Mouse (Mus musculus): ENCODE measurements around the gene Smpx.

Gene Smpx

GRCm38 (mm10) chrX:157708616-157709280, 10.0 kb downstream of the Smpx start:
- H3K4me3 ChIP-seq (replicated peaks; ENCODE audit: low read length), result no peak overlapping the region
- H3K9me3 ChIP-seq (ENCODE audit: low read length), result no peaks in the 10 kb centered on the region
- TF ChIP-seq POU5F1 (IDR thresholded peaks at IDR 0.05; ENCODE audit: borderline replicate concordance, low read length), result no peak
- TF ChIP-seq CTCF (conservative IDR thresholded peaks at IDR 0.05; ENCODE audit: low read length), result no peak
- no peak for TF ChIP-seq NANOG (IDR thresholded peaks at IDR 0.05; ENCODE audit: borderline replicate concordance, low read length)

GRCm38 (mm10) chrX:157719907-157720306, 21.2 kb downstream of the Smpx start:
- no peaks in the 10 kb centered on the region for H3K36me3 ChIP-seq (ENCODE audit: insufficient read depth, low read length)
- no peaks in the 10 kb centered on the region for H3K27me3 ChIP-seq (ENCODE audit: insufficient read depth, low read length)
- TF ChIP-seq NANOG (IDR thresholded peaks at IDR 0.05; ENCODE audit: borderline replicate concordance, low read length) (no peak), CTCF (conservative IDR thresholded peaks at IDR 0.05; ENCODE audit: low read length) (no peak), POU5F1 (IDR thresholded peaks at IDR 0.05; ENCODE audit: borderline replicate concordance, low read length) (no peak)
- H3K9me3 ChIP-seq (ENCODE audit: low read length), result no peaks in the 10 kb centered on the region
- no peaks in the 10 kb centered on the region for H3K4me1 ChIP-seq (replicated peaks; ENCODE audit: low read depth, low read length)
- no peak overlapping the region for H3K4me3 ChIP-seq (replicated peaks; ENCODE audit: low read length)

More at GRCm38 (mm10) chrX:157708616-157709280, 10.0 kb downstream of the Smpx start:
- Histone ChIP-seq H3K27me3 (ENCODE audit: insufficient read depth, low read length) (no peaks in the 10 kb centered on the region), H3K4me1 (replicated peaks; ENCODE audit: low read depth, low read length) (no peaks in the 10 kb centered on the region), H3K36me3 (ENCODE audit: insufficient read depth, low read length) (no peaks in the 10 kb centered on the region)

GRCm38 (mm10) chrX:157730622-157731341, 32.1 kb downstream of the Smpx start:
- TF ChIP-seq CTCF (conservative IDR thresholded peaks at IDR 0.05; ENCODE audit: low read length) (no peak), POU5F1 (IDR thresholded peaks at IDR 0.05; ENCODE audit: borderline replicate concordance, low read length) (no peak), NANOG (IDR thresholded peaks at IDR 0.05; ENCODE audit: borderline replicate concordance, low read length) (no peak)
- Histone ChIP-seq H3K9me3 (ENCODE audit: low read length) (no peaks in the 10 kb centered on the region), H3K4me1 (replicated peaks; ENCODE audit: low read depth, low read length) (no peaks in the 10 kb centered on the region), H3K36me3 (ENCODE audit: insufficient read depth, low read length) (no peaks in the 10 kb centered on the region), H3K4me3 (replicated peaks; ENCODE audit: low read length) (no peak overlapping the region), H3K27me3 (ENCODE audit: insufficient read depth, low read length) (no peaks in the 10 kb centered on the region)

- H3K4me3 ChIP-seq (replicated peaks; ENCODE audit: low read length), result no peak overlapping the region
- H3K36me3 ChIP-seq (ENCODE audit: insufficient read depth, low read length), result no peaks in the 10 kb centered on the region
- H3K4me1 ChIP-seq (replicated peaks; ENCODE audit: low read depth, low read length), result no peaks in the 10 kb centered on the region
- no peaks in the 10 kb centered on the region for H3K9me3 ChIP-seq (ENCODE audit: low read length)
- no peaks in the 10 kb centered on the region for H3K27me3 ChIP-seq (ENCODE audit: insufficient read depth, low read length)
- TF ChIP-seq POU5F1 (IDR thresholded peaks at IDR 0.05; ENCODE audit: borderline replicate concordance, low read length) (no peak), CTCF (conservative IDR thresholded peaks at IDR 0.05; ENCODE audit: low read length) (peak; percentile 72)
Observed at GRCm38 (mm10) chrX:157731658-157732314, 33.1 kb downstream of the Smpx start.

GRCm38 (mm10) chrX:157732346-157732745, 33.6 kb downstream of the Smpx start:
- no peak overlapping the region for H3K4me3 ChIP-seq (replicated peaks; ENCODE audit: low read length)
- H3K9me3 ChIP-seq (ENCODE audit: low read length), result no peaks in the 10 kb centered on the region
- no peaks in the 10 kb centered on the region for H3K4me1 ChIP-seq (replicated peaks; ENCODE audit: low read depth, low read length)
- no peaks in the 10 kb centered on the region for H3K27me3 ChIP-seq (ENCODE audit: insufficient read depth, low read length)
- H3K36me3 ChIP-seq (ENCODE audit: insufficient read depth, low read length), result no peaks in the 10 kb centered on the region
- TF ChIP-seq POU5F1 (IDR thresholded peaks at IDR 0.05; ENCODE audit: borderline replicate concordance, low read length) (no peak), NANOG (IDR thresholded peaks at IDR 0.05; ENCODE audit: borderline replicate concordance, low read length) (no peak), CTCF (conservative IDR thresholded peaks at IDR 0.05; ENCODE audit: low read length) (no peak)

GRCm38 (mm10) chrX:157733836-157734235, 35.1 kb downstream of the Smpx start:
- H3K36me3 ChIP-seq (ENCODE audit: insufficient read depth, low read length), result no peaks in the 10 kb centered on the region
- H3K27me3 ChIP-seq (ENCODE audit: insufficient read depth, low read length), result no peaks in the 10 kb centered on the region
- H3K9me3 ChIP-seq (ENCODE audit: low read length), result no peaks in the 10 kb centered on the region
- TF ChIP-seq CTCF (conservative IDR thresholded peaks at IDR 0.05; ENCODE audit: low read length), result no peak
- TF ChIP-seq NANOG (IDR thresholded peaks at IDR 0.05; ENCODE audit: borderline replicate concordance, low read length), result no peak
- TF ChIP-seq POU5F1 (IDR thresholded peaks at IDR 0.05; ENCODE audit: borderline replicate concordance, low read length), result no peak
- no peak overlapping the region for H3K4me3 ChIP-seq (replicated peaks; ENCODE audit: low read length)
- no peaks in the 10 kb centered on the region for H3K4me1 ChIP-seq (replicated peaks; ENCODE audit: low read depth, low read length)

- no peaks in the 10 kb centered on the region for H3K9me3 ChIP-seq (ENCODE audit: low read length)
- TF ChIP-seq POU5F1 (IDR thresholded peaks at IDR 0.05; ENCODE audit: borderline replicate concordance, low read length) (no peak), NANOG (IDR thresholded peaks at IDR 0.05; ENCODE audit: borderline replicate concordance, low read length) (no peak)
- no peak overlapping the region for H3K4me3 ChIP-seq (replicated peaks; ENCODE audit: low read length)
- H3K36me3 ChIP-seq (ENCODE audit: insufficient read depth, low read length), result no peaks in the 10 kb centered on the region
- H3K4me1 ChIP-seq (replicated peaks; ENCODE audit: low read depth, low read length), result no peaks in the 10 kb centered on the region
- H3K27me3 ChIP-seq (ENCODE audit: insufficient read depth, low read length), result no peaks in the 10 kb centered on the region
Observed at GRCm38 (mm10) chrX:157734341-157734740, 35.6 kb downstream of the Smpx start.

- no peaks in the 10 kb centered on the region for H3K27me3 ChIP-seq (ENCODE audit: insufficient read depth, low read length)
- TF ChIP-seq POU5F1 (IDR thresholded peaks at IDR 0.05; ENCODE audit: borderline replicate concordance, low read length) (no peak), NANOG (IDR thresholded peaks at IDR 0.05; ENCODE audit: borderline replicate concordance, low read length) (no peak), CTCF (conservative IDR thresholded peaks at IDR 0.05; ENCODE audit: low read length) (no peak)
- no peaks in the 10 kb centered on the region for H3K4me1 ChIP-seq (replicated peaks; ENCODE audit: low read depth, low read length)
- no peaks in the 10 kb centered on the region for H3K36me3 ChIP-seq (ENCODE audit: insufficient read depth, low read length)
- H3K9me3 ChIP-seq (ENCODE audit: low read length), result no peaks in the 10 kb centered on the region
- H3K4me3 ChIP-seq (replicated peaks; ENCODE audit: low read length), result no peak overlapping the region
Observed at GRCm38 (mm10) chrX:157747815-157748544, 49.3 kb downstream of the Smpx start.

Measured in E14TG2a.4 (cell line).